Mouse (Mus musculus) small intestine, adult 2 months (tissue): ENCODE data around the gene Cchcr1.

Experiments used
- CTCF ChIP-seq: fragments of 200-500 bp; IDR thresholded peaks from 2 replicates; pipeline ENCODE4 v1.5.1; 2012; ENCODE audit warnings: low read depth, mild to moderate bottlenecking, control low read depth, inconsistent platforms, low read length, moderate library complexity, mixed read lengths; ENCODE audit not compliant: insufficient replicate concordance, insufficient read length; ENCODE audit errors: extremely low read depth
- POLR2A ChIP-seq: fragments of 200-500 bp; IDR thresholded peaks from 2 replicates; pipeline ENCODE4 v1.6.1; 2012; ENCODE audit warnings: low read depth, mild to moderate bottlenecking, control low read depth, inconsistent platforms, low read length, moderate library complexity

GRCm38 (mm10) chr17:35524354-35524753, 7.5 kb downstream of the Cchcr1 start:
- TF ChIP-seq POLR2A (no peak), CTCF (no peak)
